Mouse (Mus musculus): Measurements from ENCODE around the gene Ube2q1.

Ube2q1 gene

DNA sequence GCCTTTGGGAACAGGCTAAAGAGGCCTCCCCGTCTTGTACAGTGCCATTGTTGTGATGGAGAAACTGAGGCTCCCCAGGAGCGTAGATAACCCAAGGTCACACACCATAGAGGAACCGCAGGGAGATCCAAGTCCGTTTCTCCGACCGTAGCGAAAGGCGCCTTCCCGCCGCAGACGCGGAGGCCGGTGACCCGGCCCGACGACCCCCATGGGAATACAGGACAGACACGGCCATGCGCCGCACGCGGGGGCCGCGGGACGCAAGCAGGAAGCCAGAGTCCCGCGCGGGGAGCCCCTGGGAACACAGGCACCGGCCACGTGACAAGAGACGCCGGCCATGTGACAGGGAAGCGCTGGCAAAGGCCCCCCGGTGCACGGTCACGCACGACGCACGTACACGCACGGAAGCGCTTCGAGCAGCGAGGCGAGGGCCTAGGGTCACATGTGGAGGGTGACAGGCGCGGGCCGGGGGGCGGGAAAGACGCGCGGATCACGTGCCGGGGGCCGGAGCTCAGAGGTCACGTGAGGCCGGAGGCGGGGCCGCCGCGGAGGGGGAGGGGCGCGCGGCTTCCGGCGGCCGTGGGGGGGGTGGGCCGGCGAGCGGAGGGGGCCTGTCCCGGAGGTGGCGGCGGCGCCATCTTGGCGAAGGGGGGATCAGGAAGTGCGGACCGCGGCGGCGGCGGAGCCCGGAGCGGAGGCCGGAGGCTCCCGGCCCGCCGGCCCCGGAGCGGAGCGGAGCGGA lies at the start of gene Ube2q1:
Gene Ube2q1 (plus strand): TSS at position 649 of the 742 bp plus-strand sequence.
- DNase-seq (ENCODE audit: low read depth): peak; percentile 57

DNA sequence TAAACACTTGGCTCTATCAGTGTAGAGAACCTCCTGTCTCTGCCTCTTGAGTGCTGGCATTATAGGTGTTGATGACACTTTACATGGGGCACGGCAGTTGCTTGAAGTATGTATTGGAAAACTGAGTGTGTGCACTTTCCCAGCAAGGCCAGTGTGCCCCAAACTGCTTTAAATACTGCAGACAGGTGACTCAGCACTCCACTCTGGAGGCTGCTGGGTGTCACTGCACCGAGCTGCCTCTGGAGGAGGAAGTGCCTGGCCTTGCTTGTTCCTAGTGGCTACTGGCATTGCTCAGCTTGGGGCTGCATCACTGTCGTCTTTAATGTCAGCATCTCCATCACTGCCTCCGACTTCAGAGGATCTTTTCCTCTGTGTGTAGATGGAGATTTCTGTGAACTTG lies 46.4 kb upstream of the Ube2q1 start:
- peak; percentile 42 for DNase-seq (ENCODE audit: low read depth)

DNA sequence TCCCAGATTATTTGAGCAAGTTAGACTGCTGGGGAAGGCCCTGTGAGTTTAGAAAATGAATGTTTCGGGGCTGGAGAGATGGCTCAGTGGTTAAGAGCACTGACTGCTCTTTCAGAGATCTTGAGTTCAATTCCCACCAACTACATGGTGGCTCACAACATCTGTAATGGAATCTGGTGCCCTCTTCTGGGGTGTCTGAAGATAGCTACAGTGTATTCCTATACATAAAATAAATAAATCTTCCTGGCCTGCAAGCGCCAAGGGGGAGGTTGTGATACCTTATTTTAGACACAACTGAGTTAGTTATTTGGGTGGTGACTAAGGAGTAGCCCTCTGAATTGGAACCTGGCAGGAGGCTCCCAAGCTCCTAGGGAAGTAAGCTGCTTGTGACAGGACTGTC lies 44.6 kb upstream of the Ube2q1 start:
- DNase-seq (ENCODE audit: low read depth): no peak

DNA sequence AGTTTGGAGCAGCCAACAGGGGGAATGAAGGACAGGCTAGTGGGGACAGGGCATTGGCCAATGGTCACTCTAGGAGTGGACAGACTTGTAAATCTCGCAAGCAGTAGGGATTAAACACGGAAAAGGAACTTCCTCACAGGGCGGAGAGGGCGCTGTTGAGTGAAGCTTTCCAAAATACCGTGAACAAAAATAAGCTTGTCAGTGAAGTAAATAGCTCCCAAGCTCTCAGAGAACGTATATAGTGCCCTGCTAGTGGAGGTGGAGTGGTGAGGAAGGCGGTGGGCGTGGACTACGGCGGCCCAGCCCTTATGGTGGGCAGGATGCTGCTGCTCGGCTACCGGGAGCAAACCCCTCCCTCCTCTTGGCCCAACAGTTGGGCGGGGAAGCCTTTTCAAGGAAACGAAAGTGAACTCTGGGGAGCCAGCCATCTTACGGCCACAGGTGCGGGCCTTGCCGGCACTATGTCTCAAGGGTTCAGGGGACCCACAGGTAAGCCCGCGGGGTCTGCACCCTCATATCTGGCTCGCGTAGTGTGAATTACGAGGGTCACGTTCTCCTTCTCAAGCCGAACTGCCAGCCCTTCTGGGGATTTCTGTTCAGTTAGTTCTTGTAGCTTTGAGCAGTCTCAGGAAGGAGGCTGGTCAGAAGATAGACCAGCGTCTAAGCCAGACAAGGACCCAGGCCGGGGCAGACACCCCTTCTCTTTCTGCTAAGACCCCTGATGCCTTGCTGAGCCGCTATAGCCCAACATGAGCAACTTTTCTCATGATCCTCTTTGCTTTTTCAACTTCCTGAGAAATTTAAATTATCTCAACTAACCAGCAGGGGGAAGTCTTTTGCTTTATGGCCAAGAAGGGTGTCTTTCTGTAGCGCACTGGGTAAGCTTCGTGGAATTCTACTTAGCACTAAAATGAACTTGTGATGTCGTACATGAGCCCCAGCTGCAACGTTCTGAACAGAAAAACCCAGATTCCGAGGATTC lies 42.8 kb upstream of the Ube2q1 start:
- DNase-seq (ENCODE audit: low read depth): peak; percentile 86

DNA sequence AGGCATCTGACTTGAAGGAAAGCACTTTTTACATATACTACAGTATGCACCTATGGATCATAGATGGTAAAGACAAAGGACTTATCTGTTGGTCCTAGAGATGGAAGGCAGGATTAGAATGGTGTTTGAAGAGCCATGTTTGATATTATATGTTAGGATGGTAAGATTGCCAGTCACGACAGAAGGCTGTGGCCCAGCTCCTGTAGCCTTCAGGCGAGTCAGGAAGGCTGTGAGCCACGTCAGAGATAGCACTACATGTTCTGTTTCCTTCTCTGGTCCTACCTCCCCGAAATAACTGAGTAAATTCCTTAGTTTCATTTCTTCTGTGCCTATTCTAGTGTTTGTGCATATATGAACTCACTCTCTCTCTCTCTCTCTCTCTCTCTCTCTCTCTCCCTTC lies 41.3 kb upstream of the Ube2q1 start:
- DNase-seq (ENCODE audit: low read depth): no peak

DNA sequence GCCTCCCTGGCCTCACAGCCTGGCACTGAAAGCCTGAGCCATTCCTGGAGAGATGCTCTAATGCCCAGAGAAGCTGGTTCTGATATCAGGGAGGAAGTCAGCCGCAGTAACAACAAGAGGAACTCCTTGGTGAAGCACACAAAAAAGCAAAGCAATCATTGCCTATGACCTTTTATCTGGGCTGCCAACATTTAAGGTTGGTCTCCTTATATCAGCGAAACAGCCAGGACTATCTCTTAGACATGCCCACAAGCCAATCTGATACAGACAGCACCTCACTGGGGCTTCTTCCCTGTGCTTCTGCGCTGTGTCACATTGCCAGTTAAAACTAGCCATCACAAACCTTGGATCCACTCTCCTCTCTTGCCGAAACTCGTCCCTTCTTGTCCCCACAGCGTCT lies 34.9 kb upstream of the Ube2q1 start:
- no peak for DNase-seq (ENCODE audit: low read depth)

DNA sequence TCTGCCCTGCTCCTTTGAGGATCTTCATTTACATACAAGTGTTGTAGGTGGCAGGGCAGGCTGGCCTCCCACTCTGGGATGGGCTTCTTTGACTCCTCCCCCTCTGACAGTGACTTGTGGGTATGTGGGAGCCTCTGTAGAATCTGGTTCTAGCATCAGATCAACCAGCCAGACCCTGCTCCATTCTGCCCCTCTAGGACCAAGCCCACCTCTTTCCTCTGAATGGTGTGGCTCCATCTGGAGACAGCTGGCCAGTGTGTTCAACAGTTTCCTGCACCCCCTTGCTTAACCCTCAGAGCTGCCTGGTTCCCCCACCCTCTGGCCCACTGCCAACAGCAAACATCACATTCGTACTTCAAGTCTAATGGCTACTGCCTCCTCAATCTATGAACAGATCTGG lies 21.1 kb upstream of the Ube2q1 start:
- DNase-seq (ENCODE audit: low read depth): no peak

DNA sequence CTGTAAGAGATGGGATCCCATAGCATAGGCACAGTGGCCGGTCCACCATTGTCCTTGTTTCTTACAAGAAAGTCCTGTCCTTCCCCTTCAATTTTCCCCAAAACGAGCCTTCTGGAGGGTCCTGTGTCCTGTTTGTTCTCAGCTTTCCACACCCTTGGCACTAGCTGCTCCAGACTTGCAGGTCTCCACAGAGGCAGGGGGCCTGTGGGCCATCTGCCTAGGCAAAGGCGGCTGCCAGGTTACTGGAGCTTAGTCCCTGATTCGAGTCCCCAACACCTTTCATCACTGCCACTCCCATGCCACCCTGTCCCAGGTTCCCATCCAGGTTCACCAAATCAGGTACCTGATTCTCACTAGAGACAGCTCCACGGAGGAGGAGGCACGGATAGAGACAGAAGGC lies 18.1 kb upstream of the Ube2q1 start:
- DNase-seq (ENCODE audit: low read depth): no peak

DNA sequence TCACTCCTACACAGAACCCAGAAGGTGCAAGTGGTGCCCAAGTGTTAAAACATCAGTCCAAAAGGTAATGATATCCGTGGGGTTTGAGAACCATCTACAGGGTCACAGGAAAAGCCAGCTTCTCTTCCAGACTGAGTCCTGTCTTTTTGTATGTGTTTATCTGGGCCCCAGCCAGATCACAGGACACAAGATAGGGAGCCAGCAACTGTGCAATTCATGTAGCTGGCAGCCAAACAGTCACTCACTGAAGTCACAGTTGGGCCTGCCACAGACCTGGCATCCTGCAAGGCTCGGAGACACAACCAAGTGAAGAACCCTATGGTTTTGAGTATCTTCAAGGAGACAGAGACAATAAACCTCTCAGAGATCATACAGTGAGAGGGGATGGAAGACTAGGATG lies 15.6 kb upstream of the Ube2q1 start:
- no peak for DNase-seq (ENCODE audit: low read depth)

DNA sequence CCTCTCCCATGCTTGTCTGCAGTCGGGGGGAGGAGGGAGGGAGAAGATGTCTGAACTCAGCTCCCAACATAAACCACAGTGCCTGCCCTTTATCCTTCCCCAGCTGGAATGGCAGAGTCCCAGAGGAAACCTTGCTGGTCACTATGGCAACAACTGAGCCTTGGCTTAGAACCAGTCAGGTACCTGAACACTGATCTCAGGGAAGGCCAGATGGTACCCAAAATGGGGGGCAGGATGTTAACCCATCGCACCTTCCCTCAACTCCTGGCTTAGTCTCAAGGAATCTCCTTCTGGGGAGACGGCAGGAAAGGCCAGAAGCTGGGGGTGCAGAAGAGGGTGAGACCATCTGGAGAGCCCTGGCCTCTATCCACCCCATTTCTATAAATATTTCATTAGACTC lies 13.6 kb upstream of the Ube2q1 start:
- DNase-seq (ENCODE audit: low read depth): no peak

DNA sequence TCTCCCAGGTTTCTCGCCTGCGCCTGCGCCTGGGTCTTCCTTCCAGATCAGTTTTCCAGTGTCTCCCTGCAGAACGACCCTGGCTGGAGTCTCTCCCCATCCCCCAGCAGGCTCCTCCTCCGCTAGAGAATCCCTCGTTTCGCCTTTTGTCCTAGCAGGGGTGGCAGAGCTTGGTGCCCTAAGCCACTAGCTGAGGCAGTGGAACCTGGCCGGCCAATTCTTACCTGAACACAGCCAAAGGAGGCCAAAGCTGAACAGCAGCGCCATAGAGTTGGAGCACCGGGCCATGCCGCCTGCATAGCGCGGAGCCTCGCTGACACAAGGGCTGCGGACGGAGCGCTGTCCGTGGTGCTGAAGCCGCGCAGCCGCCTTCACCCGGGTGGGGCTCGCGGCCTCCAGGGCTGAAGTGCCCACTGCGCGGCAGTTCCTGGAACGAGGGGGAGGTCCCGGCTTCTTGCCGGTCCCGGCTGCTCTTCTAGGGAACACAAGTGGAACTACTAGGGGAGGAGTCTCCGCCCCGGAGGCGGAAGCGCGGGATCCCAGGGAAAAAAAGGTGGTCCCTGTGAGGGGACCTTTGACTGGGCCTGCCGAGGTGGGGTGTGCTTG lies 9.2 kb upstream of the Ube2q1 start, which contains the start of gene Chrnb2:
Gene Chrnb2 (minus strand): TSS at position 514 of the 606 bp plus-strand sequence.
- DNase-seq (ENCODE audit: low read depth): peak; percentile 58

DNA sequence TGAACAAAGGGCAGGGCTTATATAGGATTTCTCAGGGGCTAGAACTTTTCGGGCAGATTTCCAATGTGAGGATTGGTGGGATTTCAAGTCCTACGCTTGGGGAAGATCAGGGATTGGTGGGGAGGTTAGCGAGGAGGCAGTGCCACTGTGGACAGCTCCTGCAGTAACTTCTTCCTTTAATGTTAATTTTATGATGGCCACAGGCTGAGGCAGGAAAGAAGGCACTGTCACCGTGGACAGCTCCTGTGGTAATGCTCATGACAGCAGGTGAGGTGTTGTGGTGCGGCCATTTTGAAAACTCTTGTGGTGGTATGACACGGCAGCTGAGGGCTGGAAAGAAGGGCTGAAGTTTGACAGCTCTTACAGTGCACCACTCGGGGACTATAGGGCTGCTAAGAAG lies 3.8 kb upstream of the Ube2q1 start:
- no peak for DNase-seq (ENCODE audit: low read depth)

DNA sequence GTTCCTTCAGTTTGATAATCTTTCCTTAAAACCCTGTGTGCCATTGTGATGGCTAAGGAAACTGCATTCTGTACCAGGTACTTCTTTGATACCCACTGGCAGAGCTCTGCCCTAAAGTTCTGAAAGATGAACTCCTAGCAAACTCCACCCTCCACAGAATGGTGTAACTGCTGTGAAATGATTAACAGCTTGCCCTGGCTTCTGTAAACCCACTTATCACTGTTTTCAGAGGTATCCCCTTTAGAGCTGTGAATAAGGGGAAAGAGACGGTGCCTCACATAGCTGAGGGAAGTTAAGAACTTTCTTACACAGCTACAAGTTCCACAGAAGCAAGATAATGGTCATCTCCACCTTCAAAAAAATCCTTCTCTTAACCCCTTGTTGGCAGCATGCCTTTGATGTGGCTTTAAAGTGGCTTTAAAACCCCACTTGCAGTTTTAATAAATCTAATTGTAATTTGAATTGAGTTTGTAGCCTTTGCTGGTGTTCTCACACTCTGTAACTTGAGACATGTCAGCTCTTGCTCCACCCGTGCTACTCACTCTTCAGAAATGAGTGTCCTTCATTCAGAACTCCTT lies 2.9 kb upstream of the Ube2q1 start:
- no peak for DNase-seq (ENCODE audit: low read depth)

DNA sequence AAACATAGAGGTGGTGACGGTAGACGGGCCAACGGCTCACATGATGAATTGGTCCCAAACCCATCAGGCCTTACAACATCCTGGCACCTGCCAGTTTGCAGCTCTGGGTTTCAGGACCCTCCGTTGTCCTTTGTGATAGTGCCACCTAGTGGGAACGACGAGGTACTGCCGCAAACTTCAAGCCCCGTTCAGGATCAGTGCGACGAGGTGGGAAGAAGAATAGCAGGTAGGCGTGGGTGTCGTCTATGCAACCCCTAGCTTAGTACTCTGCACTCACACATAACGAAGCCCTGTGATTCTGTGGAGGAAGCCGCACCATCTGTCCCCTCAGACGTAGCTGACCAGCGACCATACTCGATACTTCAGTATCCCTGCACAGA lies 838 bp upstream of the Ube2q1 start:
- DNase-seq (ENCODE audit: low read depth): peak; percentile 81

DNA sequence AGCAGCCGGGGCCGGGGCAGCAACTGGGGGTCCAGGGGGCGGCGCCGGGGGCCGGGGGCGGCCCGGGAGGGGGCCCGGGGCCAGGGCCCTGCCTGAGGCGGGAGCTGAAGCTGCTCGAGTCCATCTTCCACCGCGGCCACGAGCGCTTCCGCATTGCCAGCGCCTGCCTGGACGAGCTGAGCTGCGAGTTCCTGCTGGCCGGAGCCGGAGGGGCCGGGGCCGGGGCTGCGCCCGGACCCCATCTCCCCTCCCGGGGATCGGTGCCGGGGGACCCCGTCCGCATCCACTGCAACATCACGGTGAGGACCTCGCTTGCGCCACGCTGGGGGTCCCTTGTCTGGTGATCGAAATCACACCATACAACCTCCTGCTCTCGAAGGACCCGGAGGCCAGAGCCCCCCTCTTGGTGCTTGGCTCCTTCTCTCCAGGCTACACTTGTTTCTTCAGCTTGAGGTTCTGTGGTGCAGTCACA lies 360 bp downstream of the Ube2q1 start:
- no peak for DNase-seq (ENCODE audit: low read depth)

DNA sequence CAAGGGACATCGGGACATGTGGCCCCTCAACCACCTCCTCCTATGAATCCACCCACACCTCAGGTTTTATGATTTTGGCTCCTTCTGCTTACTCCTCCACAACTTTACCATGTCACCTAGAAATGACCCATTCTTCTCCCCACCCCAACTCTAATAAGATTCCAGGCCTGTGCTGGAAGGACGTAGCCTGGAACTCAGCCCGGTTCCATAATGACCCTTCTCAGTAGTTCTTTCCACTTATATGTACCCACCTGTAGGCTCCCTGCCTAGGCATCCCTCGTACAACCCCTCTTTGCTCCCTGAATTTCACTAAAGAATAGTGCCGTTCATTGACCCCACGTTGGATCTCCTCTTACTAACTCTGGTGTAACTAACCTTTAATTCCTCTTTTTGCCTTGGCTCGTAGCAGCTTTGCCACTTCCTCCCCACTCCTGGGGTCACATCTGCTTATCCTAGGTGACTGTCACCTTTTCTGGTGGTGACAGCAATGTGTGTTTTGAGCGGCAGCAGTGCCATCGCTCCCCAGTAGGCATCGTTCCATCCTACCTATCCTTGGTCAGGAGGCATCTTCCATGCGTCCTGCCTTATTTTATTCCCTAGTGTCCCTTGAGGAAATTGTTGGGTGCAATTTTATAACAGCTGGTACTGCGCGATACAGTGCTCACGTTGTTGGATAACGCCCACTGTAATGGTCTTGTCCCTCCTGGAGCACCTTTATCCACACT lies 982 bp downstream of the Ube2q1 start:
- DNase-seq (ENCODE audit: low read depth): no peak

DNA sequence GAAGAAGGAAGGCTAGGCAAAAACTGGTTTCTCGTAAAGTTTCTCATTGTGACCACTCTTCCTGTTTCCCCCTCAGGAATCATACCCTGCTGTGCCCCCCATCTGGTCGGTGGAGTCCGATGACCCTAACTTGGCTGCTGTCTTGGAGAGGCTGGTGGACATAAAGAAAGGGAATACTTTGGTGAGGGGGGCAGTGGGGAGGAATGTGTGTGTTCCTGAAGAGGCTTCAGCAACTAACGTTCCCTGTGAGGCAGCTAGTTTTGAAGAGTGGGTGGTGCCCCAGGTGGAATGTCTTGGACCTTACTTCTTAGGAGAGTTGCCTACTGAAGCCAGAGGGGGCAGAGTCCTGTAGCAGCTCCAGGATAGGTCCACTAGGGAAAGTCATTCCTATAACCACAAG lies 2.6 kb downstream of the Ube2q1 start:
- DNase-seq (ENCODE audit: low read depth): no peak

DNA sequence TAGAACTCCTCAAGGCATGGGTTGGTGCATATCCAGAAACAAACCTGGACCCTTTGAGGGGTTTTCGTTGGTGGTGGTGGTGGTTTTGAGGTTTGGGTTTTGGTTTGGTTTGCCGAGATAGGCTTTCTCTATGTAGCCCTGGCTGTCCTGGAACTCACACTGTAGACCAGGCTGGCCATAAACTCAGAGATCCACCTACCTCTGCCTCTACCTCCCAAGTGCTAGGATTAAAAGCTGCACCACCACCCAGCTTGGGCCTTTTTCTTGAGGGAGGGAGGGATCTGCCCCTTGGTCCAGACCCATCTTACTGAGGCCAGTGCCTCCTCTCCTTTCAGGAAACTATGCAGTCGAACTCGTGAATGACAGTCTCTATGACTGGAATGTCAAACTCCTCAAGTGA lies 6.7 kb downstream of the Ube2q1 start:
- DNase-seq (ENCODE audit: low read depth): no peak

DNA sequence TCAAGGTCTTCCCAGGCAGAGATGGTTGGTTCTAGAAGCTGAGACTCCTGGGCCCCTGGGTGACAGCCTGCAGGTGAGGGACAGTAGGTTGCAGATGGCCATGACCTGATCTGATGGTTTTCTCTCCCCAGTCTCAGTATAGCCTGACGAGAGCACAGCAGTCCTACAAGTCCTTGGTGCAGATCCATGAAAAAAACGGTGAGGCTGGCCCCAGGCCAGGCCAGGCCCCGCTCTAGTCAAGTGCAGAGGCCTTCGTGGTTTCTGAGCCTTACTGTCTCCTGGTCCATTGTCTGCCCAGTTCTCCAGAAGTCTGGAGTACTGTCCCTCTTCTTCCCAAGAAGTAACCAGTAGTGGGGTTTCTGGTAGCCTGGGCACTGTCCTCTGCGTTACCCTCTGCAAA lies 8.2 kb downstream of the Ube2q1 start:
- DNase-seq (ENCODE audit: low read depth): no peak

DNA sequence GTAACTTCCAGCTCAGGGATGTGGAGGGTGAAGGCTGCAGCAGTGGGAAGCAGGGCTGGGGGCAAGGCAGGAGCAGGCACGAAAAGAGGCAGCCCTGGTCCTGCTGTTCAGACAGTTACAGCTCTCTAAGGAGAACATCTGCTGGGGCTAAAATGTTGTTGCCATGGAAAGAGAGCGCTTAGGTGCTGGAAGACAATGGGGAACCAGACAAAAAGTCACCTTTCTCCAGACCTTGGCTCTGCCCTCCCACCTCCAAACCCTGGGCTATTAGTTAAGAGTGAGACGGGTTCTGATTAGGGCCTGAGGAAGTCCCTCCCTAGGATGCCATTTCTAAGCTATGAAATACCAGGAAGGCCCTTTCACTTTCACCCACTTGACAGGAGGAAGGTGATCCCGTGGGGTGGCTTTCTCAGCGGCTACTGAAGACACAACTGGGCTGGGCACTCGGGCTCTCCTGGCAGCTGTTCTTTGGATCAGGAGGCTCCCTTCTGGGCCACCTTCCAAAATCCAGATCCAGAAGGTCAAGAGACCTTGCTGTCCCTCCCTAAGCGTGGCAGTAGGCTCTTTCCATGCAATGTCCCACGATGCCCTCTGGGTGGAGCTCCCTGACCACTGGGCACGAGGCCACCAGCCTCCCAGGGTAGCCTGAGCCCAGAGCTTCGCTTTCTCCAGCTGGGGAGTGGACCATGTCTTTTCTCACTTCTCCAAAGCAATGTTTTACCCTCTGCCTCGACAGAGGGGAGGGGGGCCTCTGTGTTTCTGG lies 11.8 kb downstream of the Ube2q1 start:
- no peak for DNase-seq (ENCODE audit: low read depth)

DNA sequence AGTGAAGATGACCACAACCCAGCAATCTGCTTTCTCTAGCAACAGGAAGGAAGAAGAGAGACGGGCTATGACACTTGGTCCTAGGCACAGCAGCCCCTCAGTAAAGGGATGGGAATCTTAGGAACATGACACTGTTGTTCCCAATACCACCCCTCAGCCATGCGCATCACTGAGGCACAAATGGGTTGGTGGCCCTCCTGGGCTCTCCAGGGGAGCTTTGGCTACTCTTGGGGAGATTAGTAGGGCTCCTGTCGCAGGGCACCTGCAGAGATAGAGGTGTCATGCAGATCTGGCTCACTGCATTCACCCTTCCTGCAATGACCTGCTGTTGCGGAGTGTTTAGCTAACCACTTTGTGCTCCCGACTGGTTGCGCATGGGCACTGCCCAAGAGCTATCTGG lies 12.9 kb downstream of the Ube2q1 start:
- DNase-seq (ENCODE audit: low read depth): no peak

Data from c-Kit-positive CD71-positive TER-119-negative erythroid progenitor cells, embryonic 14.5 days (primary cell).